Mouse (Mus musculus): Measurements from ENCODE around the gene Wwc2.

Wwc2 gene

GRCm38 (mm10) chr8:47905256-47905655, 85.5 kb downstream of the Wwc2 start:
- CTCF ChIA-PET, result no interaction called here

GRCm38 (mm10) chr8:47904004-47904403, 86.7 kb downstream of the Wwc2 start:
- CTCF ChIA-PET, result no interaction called here

- CTCF ChIA-PET, result no interaction called here
Observed at GRCm38 (mm10) chr8:47902704-47903103, 88.0 kb downstream of the Wwc2 start.

- CTCF ChIA-PET, result no interaction called here
Observed at GRCm38 (mm10) chr8:47900361-47900760, 90.4 kb downstream of the Wwc2 start.

GRCm38 (mm10) chr8:47899891-47900290, 90.8 kb downstream of the Wwc2 start:
- CTCF ChIA-PET, result no interaction called here

- CTCF ChIA-PET, result no interaction called here
Observed at GRCm38 (mm10) chr8:47892419-47892818, 98.3 kb downstream of the Wwc2 start.

- CTCF ChIA-PET, result no interaction called here
Observed at GRCm38 (mm10) chr8:47891641-47892040, 99.1 kb downstream of the Wwc2 start.

GRCm38 (mm10) chr8:47890814-47891210, 99.9 kb downstream of the Wwc2 start:
- CTCF ChIA-PET, result no interaction called here

GRCm38 (mm10) chr8:47889936-47890813, 100.5 kb downstream of the Wwc2 start:
- CTCF ChIA-PET, result no interaction called here

- CTCF ChIA-PET, result no interaction called here
Observed at GRCm38 (mm10) chr8:47888841-47889570, 101.7 kb downstream of the Wwc2 start.

GRCm38 (mm10) chr8:47884306-47884705, 106.4 kb downstream of the Wwc2 start:
- CTCF ChIA-PET, result no interaction called here

- CTCF ChIA-PET, result no interaction called here
Observed at GRCm38 (mm10) chr8:47883739-47884138, 107.0 kb downstream of the Wwc2 start.

- CTCF ChIA-PET, result no interaction called here
Observed at GRCm38 (mm10) chr8:47878516-47878915, 112.2 kb downstream of the Wwc2 start.

- CTCF ChIA-PET, result no interaction called here
Observed at GRCm38 (mm10) chr8:47875865-47876264, 114.9 kb downstream of the Wwc2 start.

- CTCF ChIA-PET, result no interaction called here
Observed at GRCm38 (mm10) chr8:47874497-47875178, 116.1 kb downstream of the Wwc2 start.

GRCm38 (mm10) chr8:47872361-47873107, 118.2 kb downstream of the Wwc2 start:
- CTCF ChIA-PET, result no interaction called here

GRCm38 (mm10) chr8:47867067-47867466, 123.7 kb downstream of the Wwc2 start:
- CTCF ChIA-PET, result interaction anchor here (0.5 to 1.3 kb wide), 3 partner anchors 30 to 151 kb away, joined by 3 to 6 read pairs (median 4); no protein-coding TSS in a partner anchor

- CTCF ChIA-PET, result interaction anchor here (1.1 kb wide), 1 partner anchor 151 kb away, joined by 6 read pairs; no protein-coding TSS in a partner anchor
Observed at GRCm38 (mm10) chr8:47866568-47866967, 124.2 kb downstream of the Wwc2 start.

- CTCF ChIA-PET, result no interaction called here
Observed at GRCm38 (mm10) chr8:47859259-47859658, 131.5 kb downstream of the Wwc2 start.

GRCm38 (mm10) chr8:47853356-47853755, 137.4 kb downstream of the Wwc2 start:
- CTCF ChIA-PET, result no interaction called here

GRCm38 (mm10) chr8:47852737-47853136, 138.0 kb downstream of the Wwc2 start:
- CTCF ChIA-PET, result no interaction called here

Data from spleen, embryonic (tissue).